Mouse (Mus musculus): ENCODE results near the gene Tst. TPM values are rescaled to one million over a fixed set of nuclear protein-coding genes. Genes with fewer than 3 reads are reported as not detected.

The Tst gene
- polyA plus RNA-seq (2014; fragmentation: Nextera tagmentation; extraction: Ambion mirVana) = 11.8 and 15.2 TPM in 2 replicates

GRCm38 (mm10) chr15:78405517-78406211 is at the start of gene Tst:
Gene Tst, minus strand, starts transcription at chr15:78405907.
- Histone ChIP-seq H3K4me3 (replicated peaks; ENCODE audit: low read depth, low read length) (peak within 1 kb of the TSS; percentile 58), H3K36me3 (ENCODE audit: control insufficient read depth, insufficient read depth, low read length) (no peaks in the 10 kb centered on the region), H3K4me1 (ENCODE audit: control insufficient read depth, insufficient read depth, low read length) (peaks cover 16% of the 10 kb centered on the region; the same call in 1 of the 2 replicates), H3K9ac (replicated peaks; ENCODE audit: low read length) (peak within 1 kb of the TSS; percentile 75), H3K4me2 (ENCODE audit: low read length) (peak within 1 kb of the TSS; percentile 96), H3K27me3 (ENCODE audit: control insufficient read depth, insufficient read depth, low read length) (peaks cover 26% of the 10 kb centered on the region), H3K27ac (replicated peaks; ENCODE audit: low read depth, low read length) (peak within 1 kb of the TSS; percentile 89), H3K9me3 (ENCODE audit: control insufficient read depth, low read length) (no peaks in the 10 kb centered on the region)
- DNase-seq (peak; percentile 84), ATAC-seq (ENCODE audit: low FRiP score, low TSS enrichment) (peak; percentile 59)
- WGBS = 1% methylated on average over 34 of the region's 34 CpGs

- Histone ChIP-seq H3K4me1 (ENCODE audit: control insufficient read depth, insufficient read depth, low read length) (no peaks in the 10 kb centered on the region), H3K27me3 (ENCODE audit: control insufficient read depth, insufficient read depth, low read length) (no peaks in the 10 kb centered on the region), H3K9me3 (ENCODE audit: control insufficient read depth, low read length) (no peaks in the 10 kb centered on the region), H3K9ac (replicated peaks; ENCODE audit: low read length) (no peak overlapping the region), H3K4me3 (replicated peaks; ENCODE audit: low read depth, low read length) (no peak overlapping the region), H3K4me2 (ENCODE audit: low read length) (no peak overlapping the region), H3K27ac (replicated peaks; ENCODE audit: low read depth, low read length) (no peak overlapping the region), H3K36me3 (ENCODE audit: control insufficient read depth, insufficient read depth, low read length) (no peaks in the 10 kb centered on the region)
- no peak for ATAC-seq (ENCODE audit: low FRiP score, low TSS enrichment)
- DNase-seq = no peak
- 75% methylated on average over 4 of the region's 4 CpGs for WGBS
These were observed 49.5 kb upstream of the Tst start for GRCm38 (mm10) chr15:78455168-78455567.

GRCm38 (mm10) chr15:78452929-78453328 is 47.2 kb upstream of the Tst start:
- DNase-seq (no peak), ATAC-seq (ENCODE audit: low FRiP score, low TSS enrichment) (no peak)
- Histone ChIP-seq H3K4me2 (ENCODE audit: low read length) (no peak overlapping the region), H3K4me3 (replicated peaks; ENCODE audit: low read depth, low read length) (no peak overlapping the region), H3K27me3 (ENCODE audit: control insufficient read depth, insufficient read depth, low read length) (no peaks in the 10 kb centered on the region), H3K9me3 (ENCODE audit: control insufficient read depth, low read length) (no peaks in the 10 kb centered on the region), H3K4me1 (ENCODE audit: control insufficient read depth, insufficient read depth, low read length) (peaks cover 8% of the 10 kb centered on the region; the same call in 1 of the 2 replicates), H3K9ac (replicated peaks; ENCODE audit: low read length) (no peak overlapping the region), H3K36me3 (ENCODE audit: control insufficient read depth, insufficient read depth, low read length) (no peaks in the 10 kb centered on the region), H3K27ac (replicated peaks; ENCODE audit: low read depth, low read length) (no peak overlapping the region)
- 89% methylated on average over 3 of the region's 3 CpGs for WGBS

- Histone ChIP-seq H3K36me3 (ENCODE audit: control insufficient read depth, insufficient read depth, low read length) (no peaks in the 10 kb centered on the region), H3K27ac (replicated peaks; ENCODE audit: low read depth, low read length) (no peak overlapping the region), H3K4me1 (ENCODE audit: control insufficient read depth, insufficient read depth, low read length) (peaks cover 9% of the 10 kb centered on the region; the same call in 1 of the 2 replicates), H3K9me3 (ENCODE audit: control insufficient read depth, low read length) (no peaks in the 10 kb centered on the region), H3K27me3 (ENCODE audit: control insufficient read depth, insufficient read depth, low read length) (no peaks in the 10 kb centered on the region), H3K9ac (replicated peaks; ENCODE audit: low read length) (no peak overlapping the region), H3K4me3 (replicated peaks; ENCODE audit: low read depth, low read length) (no peak overlapping the region), H3K4me2 (ENCODE audit: low read length) (no peak overlapping the region)
- ATAC-seq (ENCODE audit: low FRiP score, low TSS enrichment) (no peak), DNase-seq (no peak)
- WGBS = 88% methylated on average over 2 of the region's 2 CpGs
These were observed 45.5 kb upstream of the Tst start for GRCm38 (mm10) chr15:78451201-78451600.

- H3K4me2 ChIP-seq (ENCODE audit: low read length) = no peak overlapping the region
- H3K4me1 ChIP-seq (ENCODE audit: control insufficient read depth, insufficient read depth, low read length) = peaks cover 9% of the 10 kb centered on the region; the same call in 1 of the 2 replicates
- H3K27ac ChIP-seq (replicated peaks; ENCODE audit: low read depth, low read length) = no peak overlapping the region
- no peaks in the 10 kb centered on the region for H3K27me3 ChIP-seq (ENCODE audit: control insufficient read depth, insufficient read depth, low read length)
- H3K9me3 ChIP-seq (ENCODE audit: control insufficient read depth, low read length) = no peaks in the 10 kb centered on the region
- no peak overlapping the region for H3K9ac ChIP-seq (replicated peaks; ENCODE audit: low read length)
- H3K36me3 ChIP-seq (ENCODE audit: control insufficient read depth, insufficient read depth, low read length) = no peaks in the 10 kb centered on the region
- ATAC-seq (ENCODE audit: low FRiP score, low TSS enrichment) = no peak
- H3K4me3 ChIP-seq (replicated peaks; ENCODE audit: low read depth, low read length) = no peak overlapping the region
- WGBS = 89% methylated on average over 6 of the region's 6 CpGs
- no peak for DNase-seq
These were observed 44.7 kb upstream of the Tst start for GRCm38 (mm10) chr15:78450419-78450768.

- ATAC-seq (ENCODE audit: low FRiP score, low TSS enrichment) (no peak), DNase-seq (peak; percentile 64)
- peaks cover 9% of the 10 kb centered on the region; the same call in 1 of the 2 replicates for H3K4me1 ChIP-seq (ENCODE audit: control insufficient read depth, insufficient read depth, low read length)
- 41% methylated on average over 7 of the region's 7 CpGs for WGBS
- no peak overlapping the region for H3K27ac ChIP-seq (replicated peaks; ENCODE audit: low read depth, low read length)
- no peaks in the 10 kb centered on the region for H3K9me3 ChIP-seq (ENCODE audit: control insufficient read depth, low read length)
- no peak overlapping the region for H3K9ac ChIP-seq (replicated peaks; ENCODE audit: low read length)
- no peak overlapping the region for H3K4me2 ChIP-seq (ENCODE audit: low read length)
- H3K4me3 ChIP-seq (replicated peaks; ENCODE audit: low read depth, low read length) = no peak overlapping the region
- no peaks in the 10 kb centered on the region for H3K36me3 ChIP-seq (ENCODE audit: control insufficient read depth, insufficient read depth, low read length)
- H3K27me3 ChIP-seq (ENCODE audit: control insufficient read depth, insufficient read depth, low read length) = no peaks in the 10 kb centered on the region
These were observed 44.1 kb upstream of the Tst start for GRCm38 (mm10) chr15:78449694-78450418.

GRCm38 (mm10) chr15:78449131-78449530 is 43.4 kb upstream of the Tst start:
- no peak for DNase-seq
- 74% methylated on average over 6 of the region's 6 CpGs for WGBS
- no peaks in the 10 kb centered on the region for H3K36me3 ChIP-seq (ENCODE audit: control insufficient read depth, insufficient read depth, low read length)
- no peak overlapping the region for H3K4me3 ChIP-seq (replicated peaks; ENCODE audit: low read depth, low read length)
- ATAC-seq (ENCODE audit: low FRiP score, low TSS enrichment) = no peak
- H3K27ac ChIP-seq (replicated peaks; ENCODE audit: low read depth, low read length) = no peak overlapping the region
- H3K4me2 ChIP-seq (ENCODE audit: low read length) = no peak overlapping the region
- H3K9ac ChIP-seq (replicated peaks; ENCODE audit: low read length) = no peak overlapping the region
- H3K9me3 ChIP-seq (ENCODE audit: control insufficient read depth, low read length) = no peaks in the 10 kb centered on the region
- H3K4me1 ChIP-seq (ENCODE audit: control insufficient read depth, insufficient read depth, low read length) = peaks cover 9% of the 10 kb centered on the region; the same call in 1 of the 2 replicates
- no peaks in the 10 kb centered on the region for H3K27me3 ChIP-seq (ENCODE audit: control insufficient read depth, insufficient read depth, low read length)

- ATAC-seq (ENCODE audit: low FRiP score, low TSS enrichment) (peak; percentile 41; the same call in 1 of the 2 replicates), DNase-seq (peak; percentile 96)
- Histone ChIP-seq H3K9ac (replicated peaks; ENCODE audit: low read length) (peak overlapping the region; percentile 36; the same call in 1 of the 2 replicates), H3K27me3 (ENCODE audit: control insufficient read depth, insufficient read depth, low read length) (no peaks in the 10 kb centered on the region), H3K36me3 (ENCODE audit: control insufficient read depth, insufficient read depth, low read length) (no peaks in the 10 kb centered on the region), H3K4me2 (ENCODE audit: low read length) (peak overlapping the region; percentile 61), H3K9me3 (ENCODE audit: control insufficient read depth, low read length) (no peaks in the 10 kb centered on the region), H3K4me1 (ENCODE audit: control insufficient read depth, insufficient read depth, low read length) (peaks cover 9% of the 10 kb centered on the region; the same call in 1 of the 2 replicates), H3K27ac (replicated peaks; ENCODE audit: low read depth, low read length) (0 out of 2 replicates have a peak overlapping the region, but pooled peaks have one; percentile 15), H3K4me3 (replicated peaks; ENCODE audit: low read depth, low read length) (peak overlapping the region; percentile 20)
- WGBS = 1% methylated on average over 22 of the region's 22 CpGs
These were observed 42.2 kb upstream of the Tst start for GRCm38 (mm10) chr15:78447746-78448535.

Measured in midbrain, embryonic 14.5 days (tissue).